In the genomic region with DNA sequence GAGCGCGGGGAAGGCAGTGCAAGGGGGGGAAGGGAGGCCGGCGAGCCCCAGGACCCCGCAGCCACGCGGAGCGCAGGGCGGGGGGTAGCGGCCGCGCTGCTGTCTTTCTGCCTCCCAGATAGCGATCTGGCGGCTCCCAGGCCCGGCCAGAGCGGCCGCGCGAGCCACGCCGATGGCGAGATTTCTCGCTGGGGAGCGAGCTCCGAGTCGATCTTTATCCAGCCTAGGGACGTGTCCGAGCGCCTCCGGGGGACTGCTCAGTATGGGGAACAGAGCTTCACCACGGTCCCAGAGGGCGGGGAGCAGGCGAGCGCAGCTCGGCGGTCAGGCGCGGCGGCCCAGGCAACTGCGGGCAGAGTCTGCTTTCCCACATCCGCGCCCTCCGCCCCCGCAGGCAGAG, we compare ENCODE assay signal across 8 mouse cellular contexts. TPM values are rescaled to one million over a fixed set of nuclear protein-coding genes. Genes with fewer than 3 reads are reported as not detected.
DNase-seq lines count a peak whose midpoint lies in the region; ATAC-seq and TF ChIP-seq lines count a peak whose summit lies in the region.

No protein-coding gene starts in this region.

- peak; percentile 62 for ATAC-seq in granulocyte monocyte progenitor cell, adult 5-6 weeks (replicated peaks; ENCODE audit: poor library complexity, severe bottlenecking)
- peak; percentile 75 for ATAC-seq in neural tube, embryonic 12.5 days (ENCODE audit: low FRiP score, low read depth)
- no peak for ATAC-seq in erythroblast, adult 5-6 weeks (replicated peaks; ENCODE audit: low FRiP score, poor library complexity, severe bottlenecking)

- H3K4me2 ChIP-seq in neural tube, embryonic 12.5 days (replicated peaks) = peak overlapping the region; percentile 83

- no peaks in the 10 kb centered on the region for H3K9me3 ChIP-seq in E14TG2a.4 (ENCODE audit: low read length)
- no peaks in the 10 kb centered on the region for H3K9me3 ChIP-seq in limb, embryonic 10.5 days (replicated peaks)
- H3K9me3 ChIP-seq in neural tube, embryonic 12.5 days = no peaks in the 10 kb centered on the region

- TF ChIP-seq CTCF in E14TG2a.4 (conservative IDR thresholded peaks at IDR 0.05; ENCODE audit: low read length) = no peak

- peaks cover 70% of the 10 kb centered on the region for H3K27me3 ChIP-seq in E14TG2a.4 (ENCODE audit: insufficient read depth, low read length)
- H3K27me3 ChIP-seq in limb, embryonic 10.5 days (ENCODE audit: low read depth, poor library complexity, severe bottlenecking) = peaks cover 83% of the 10 kb centered on the region
- H3K27me3 ChIP-seq in neural tube, embryonic 12.5 days (replicated peaks) = peaks cover 42% of the 10 kb centered on the region

- no peaks in the 10 kb centered on the region for H3K36me3 ChIP-seq in E14TG2a.4 (ENCODE audit: insufficient read depth, low read length)
- no peaks in the 10 kb centered on the region for H3K36me3 ChIP-seq in limb, embryonic 10.5 days
- no peaks in the 10 kb centered on the region for H3K36me3 ChIP-seq in neural tube, embryonic 12.5 days

- peaks cover 32% of the 10 kb centered on the region for H3K4me1 ChIP-seq in E14TG2a.4 (replicated peaks; ENCODE audit: low read depth, low read length)
- H3K4me1 ChIP-seq in limb, embryonic 10.5 days = peaks cover 18% of the 10 kb centered on the region
- peaks cover 15% of the 10 kb centered on the region for H3K4me1 ChIP-seq in neural tube, embryonic 12.5 days

- peak overlapping the region; percentile 85 for H3K4me3 ChIP-seq in E14TG2a.4 (replicated peaks; ENCODE audit: low read length)
- peak overlapping the region; percentile 68 for H3K4me3 ChIP-seq in limb, embryonic 10.5 days
- H3K4me3 ChIP-seq in neural tube, embryonic 12.5 days = peak overlapping the region; percentile 61

- intact Hi-C loops in gastrocnemius, postnatal 14 days (cut with DNase I; ENCODE audit: low total_unique reads) = no loop called here

- WGBS in limb, embryonic 10.5 days = under 1% methylated on average over 40 of the region's 44 CpGs
- WGBS in neural tube, embryonic 12.5 days = 1% methylated on average over 39 of the region's 44 CpGs

- DNase-seq in gastrocnemius, postnatal 10 days = peak; percentile 19
- no peak for DNase-seq in gastrocnemius, postnatal 14 days
- DNase-seq in cerebellum, postnatal 14 days = peak; percentile 49 to 65
- DNase-seq in limb, embryonic 10.5 days (ENCODE audit: low spot score) = peak; percentile 59

- peak overlapping the region; percentile 81 for H3K27ac ChIP-seq in limb, embryonic 10.5 days
- H3K27ac ChIP-seq in neural tube, embryonic 12.5 days = peak overlapping the region; percentile 80

- H3K9ac ChIP-seq in neural tube, embryonic 12.5 days = peak overlapping the region; percentile 85

RNA-seq across cellular contexts. Expression of a gene that starts 0.6 kb away (rescaled TPM):
- under 1 TPM; 0.26 to 0.29 TPM for total RNA-seq in gastrocnemius, postnatal 10 days (2021)
- total RNA-seq in gastrocnemius, postnatal 14 days (2021) = under 1 TPM; 0.45 to 0.58 TPM
- total RNA-seq in granulocyte monocyte progenitor cell, adult 5-6 weeks (2014; fragmentation: Nextera tagmentation) = 0.17 TPM in 1 of 2 replicates, not detected in the other
- total RNA-seq in granulocyte monocyte progenitor cell, adult 5-6 weeks (2017) = not detected in 2 replicates
- polyA plus RNA-seq in limb, embryonic 10.5 days (2016; fragmentation: Nextera tagmentation; extraction: Ambion mirVana) = 1.0 and 1.2 TPM in 2 replicates
- 42.1 and 44.0 TPM in 2 replicates for polyA plus RNA-seq in neural tube, embryonic 12.5 days (2016; fragmentation: Nextera tagmentation; extraction: Ambion mirVana)
- not detected in 2 replicates for total RNA-seq in erythroblast, adult 5-6 weeks (2015; ENCODE audit: low replicate concordance)
- not detected in 2 replicates for total RNA-seq in erythroblast, adult 5-6 weeks (2017; ENCODE audit: low replicate concordance)
